Mouse (Mus musculus) brain, embryonic 14.5 days (tissue): ENCODE data around the gene Gabrb2.

Source experiments
- CTCF ChIP-seq: fragments of 200-500 bp; IDR thresholded peaks from 2 replicates; pipeline ENCODE4 v1.5.1; 2012; ENCODE audit warnings: inconsistent platforms, mild to moderate bottlenecking, moderate library complexity, borderline replicate concordance; ENCODE audit not compliant: insufficient read depth, insufficient read length; ENCODE audit errors: extremely low read depth
- POLR2A ChIP-seq: fragments of 200-500 bp; IDR thresholded peaks from 2 replicates; pipeline ENCODE4 v1.6.1; 2012; ENCODE audit warnings: mild to moderate bottlenecking, inconsistent platforms, borderline replicate concordance; ENCODE audit not compliant: poor library complexity, insufficient read depth, insufficient read length, severe bottlenecking; ENCODE audit errors: extremely low read depth

GRCm38 (mm10) chr11:42606225-42606624, 186.7 kb downstream of the Gabrb2 start:
- no peak for TF ChIP-seq CTCF
- no peak for TF ChIP-seq POLR2A
